Mouse (Mus musculus) 3134 (cell line): Measurements from ENCODE around the gene Itpripl1.
"Not testable (repeated sequence)": the region's sequence is repeated elsewhere in the genome, so short reads cannot be mapped to it uniquely, and the experiment has no call there.

Source experiments
- DNase-seq: peaks from one replicate; pipeline ENCODE4 v3.0.0-alpha.2; 2011; ENCODE audit warnings: low spot score; ENCODE audit not compliant: insufficient read length; ENCODE audit errors: extremely low read depth

The Itpripl1 gene

DNA sequence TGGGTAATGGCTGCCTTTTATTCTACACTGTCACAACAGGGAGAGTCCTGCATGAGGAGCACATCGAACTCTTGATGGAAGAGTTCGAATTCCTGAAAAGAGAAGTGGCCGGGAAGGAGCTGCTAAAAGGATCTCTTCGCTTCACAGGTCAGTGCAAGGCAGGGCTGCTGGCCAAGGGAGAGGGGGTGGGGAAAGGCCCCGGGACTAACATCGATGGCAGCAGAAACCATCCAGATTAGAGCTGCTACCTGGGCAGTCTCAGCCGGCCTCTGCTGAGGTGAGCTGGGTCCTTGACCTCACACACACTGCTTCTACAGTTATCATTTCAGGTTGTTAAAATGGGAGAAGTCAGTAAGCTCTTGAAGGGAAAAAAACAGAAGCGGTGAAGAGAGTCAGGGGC is 51.2 kb downstream of the Itpripl1 start:
- DNase-seq = no peak

DNA sequence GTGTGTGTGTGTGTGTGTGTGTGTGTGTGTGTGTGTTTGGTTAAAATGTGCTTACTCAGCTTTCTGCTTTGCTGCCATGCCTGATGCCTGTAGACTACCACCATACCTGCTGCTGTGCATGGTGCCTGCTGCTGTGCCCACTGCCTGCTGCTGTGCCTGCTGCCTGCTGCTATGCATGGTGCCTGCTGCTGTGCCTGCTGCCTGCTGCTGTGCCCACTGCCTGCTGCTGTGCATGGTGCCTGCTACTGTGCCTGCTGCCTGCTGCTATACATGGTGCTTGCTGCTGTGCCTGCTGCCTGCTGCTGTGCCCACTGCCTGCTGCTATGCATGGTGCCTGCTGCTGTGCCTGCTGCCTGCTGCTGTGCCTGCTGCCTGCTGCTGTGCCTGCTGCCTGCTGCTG is 53.1 kb downstream of the Itpripl1 start:
- DNase-seq = not testable (repeated sequence)
